Mouse (Mus musculus) lung, embryonic 15.5 days (tissue): ENCODE results near the gene Atl2. TPM values are rescaled to one million over a fixed set of nuclear protein-coding genes. Genes with fewer than 3 reads are reported as not detected.
A peak's percentile ranks its signal among the peaks of the same experiment; 100 is the strongest.

Experiments
- ATAC-seq: fragments of 200-750 bp; cut with Nextera tagmentation; 2 replicates; pipeline ENCODE4 v1.8.0; 2017; ENCODE audit warnings: moderate number of reproducible peaks, borderline replicate concordance; ENCODE audit not compliant: low FRiP score, low TSS enrichment; ENCODE audit errors: extremely low read depth
- H3K27ac ChIP-seq: fragments of 300-500 bp; sonication (generic); 2 replicates; pipeline ENCODE4 v1.5.1; 2015; ENCODE audit warnings: moderate library complexity, mild to moderate bottlenecking, inconsistent platforms
- H3K27me3 ChIP-seq: fragments of 300-500 bp; sonication (generic); 2 replicates; pipeline ENCODE4 v1.6.1; 2015; ENCODE audit warnings: inconsistent platforms
- H3K36me3 ChIP-seq: fragments of 300-500 bp; sonication (generic); 2 replicates; pipeline ENCODE4 v1.6.1; 2015; ENCODE audit warnings: inconsistent platforms
- H3K4me1 ChIP-seq: fragments of 300-500 bp; sonication (generic); 2 replicates; pipeline ENCODE4 v1.6.1; 2015; ENCODE audit warnings: inconsistent platforms
- H3K4me2 ChIP-seq: fragments of 300-500 bp; sonication (generic); 2 replicates; pipeline ENCODE4 v1.6.1; 2015; ENCODE audit warnings: inconsistent platforms, mild to moderate bottlenecking, moderate library complexity
- H3K4me3 ChIP-seq: fragments of 300-500 bp; sonication (generic); 2 replicates; pipeline ENCODE4 v1.5.1; 2015; ENCODE audit warnings: mild to moderate bottlenecking, inconsistent platforms
- H3K9ac ChIP-seq: fragments of 300-500 bp; sonication (generic); 2 replicates; pipeline ENCODE4 v1.6.1; 2015; ENCODE audit warnings: inconsistent platforms
- H3K9me3 ChIP-seq: fragments of 300-500 bp; sonication (generic); 2 replicates; pipeline ENCODE4 v1.6.1; 2016; ENCODE audit warnings: inconsistent platforms
- WGBS: fragments of 180-500 bp; shearing (Covaris S2); methylation state at CpG from one replicate; pipeline ENCODE4 v1.1.7; 2015; 5-methylcytosine and 5-hydroxymethylcytosine counted together
- polyA plus RNA-seq: library from polyadenylated mRNA; unstranded; fragments of >200 nt; fragmentation: Nextera tagmentation; extraction: Ambion mirVana; gene quantifications from 2 replicates; pipeline ENCODE4 v1.2.1, GENCODE M21; 2015

Gene Atl2
- polyA plus RNA-seq, 1 experiment from 2014 or later = 38.3 TPM

DNA sequence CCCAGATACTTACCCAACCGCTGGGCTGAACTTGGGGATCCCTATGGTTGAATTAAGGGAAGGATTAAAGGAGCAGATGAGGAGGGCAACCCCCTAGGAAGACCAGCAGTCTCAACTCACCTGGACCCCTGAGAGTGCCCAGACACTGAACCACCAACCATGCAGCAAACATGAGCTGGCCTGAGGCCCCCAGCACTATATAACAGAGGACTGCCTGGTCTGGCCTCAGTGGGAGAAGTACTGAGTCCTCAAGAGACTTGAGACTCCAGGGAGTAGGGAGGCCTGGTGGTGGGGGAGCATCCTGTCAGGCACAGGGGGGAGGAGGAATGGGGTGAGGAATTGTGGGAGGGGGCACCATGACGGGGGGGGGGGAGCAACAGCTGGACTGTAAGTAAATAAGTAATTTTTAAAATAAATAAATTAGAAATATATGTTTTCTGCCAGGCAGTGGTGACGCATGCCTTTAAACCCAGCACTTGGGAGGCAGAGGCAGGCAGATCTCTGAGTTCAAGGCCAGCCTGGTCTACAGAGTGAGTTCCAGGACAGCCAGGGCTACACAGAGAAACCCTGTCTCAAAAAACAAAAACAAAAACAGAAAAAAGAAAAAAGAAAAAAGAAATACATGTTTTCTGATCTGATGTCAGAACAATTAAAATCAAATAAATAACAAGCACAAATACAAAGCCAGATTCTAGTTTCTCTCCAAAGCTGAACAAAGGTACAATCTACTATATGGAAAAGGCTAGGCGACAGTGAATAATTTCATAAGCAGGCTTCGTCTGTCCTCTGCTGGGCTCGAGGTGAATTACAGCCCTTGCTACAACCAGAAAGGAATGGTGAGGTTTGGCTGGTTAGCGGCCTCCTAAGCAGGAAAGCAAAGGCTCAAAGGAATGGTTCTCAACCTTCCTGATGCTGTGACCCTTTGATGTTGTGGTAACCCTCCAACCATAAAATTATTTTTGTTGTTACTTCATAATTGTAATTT is 55.4 kb downstream of the Atl2 start:
- Histone ChIP-seq H3K27me3 (no peaks in the 10 kb centered on the region), H3K4me2 (no peak overlapping the region), H3K27ac (no peak overlapping the region), H3K9ac (no peak overlapping the region), H3K9me3 (no peaks in the 10 kb centered on the region), H3K4me3 (no peak overlapping the region), H3K36me3 (no peaks in the 10 kb centered on the region), H3K4me1 (peaks cover 5% of the 10 kb centered on the region)
- peak; percentile 59; the same call in 1 of the 2 replicates for ATAC-seq
- 39% methylated on average over 7 of the region's 7 CpGs for WGBS

DNA sequence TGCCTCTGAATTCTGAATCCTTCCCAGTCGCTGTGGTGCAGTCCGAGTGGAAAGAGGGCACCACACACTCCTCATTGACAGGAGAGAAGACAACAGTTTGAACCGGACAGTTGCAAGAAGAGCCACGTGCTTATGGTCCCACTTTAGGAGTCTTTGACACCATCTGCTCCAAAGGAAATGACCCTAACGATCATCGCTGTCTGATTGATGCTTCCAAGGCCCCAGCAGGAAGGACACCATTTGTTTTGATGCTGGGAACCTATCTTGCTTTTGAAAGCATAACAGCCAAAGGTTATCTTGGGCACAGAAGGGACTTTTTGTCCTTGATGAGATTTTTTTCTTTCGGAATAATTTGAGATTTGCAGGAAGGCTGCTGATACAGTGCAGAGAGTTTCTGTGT is 58.9 kb downstream of the Atl2 start:
- H3K36me3 ChIP-seq = no peaks in the 10 kb centered on the region
- no peak overlapping the region for H3K4me3 ChIP-seq
- no peak overlapping the region for H3K9ac ChIP-seq
- no peaks in the 10 kb centered on the region for H3K9me3 ChIP-seq
- no peak overlapping the region for H3K27ac ChIP-seq
- peaks cover 9% of the 10 kb centered on the region for H3K4me1 ChIP-seq
- no peak for ATAC-seq
- 49% methylated on average over 7 of the region's 7 CpGs for WGBS
- H3K27me3 ChIP-seq = no peaks in the 10 kb centered on the region
- no peak overlapping the region for H3K4me2 ChIP-seq

DNA sequence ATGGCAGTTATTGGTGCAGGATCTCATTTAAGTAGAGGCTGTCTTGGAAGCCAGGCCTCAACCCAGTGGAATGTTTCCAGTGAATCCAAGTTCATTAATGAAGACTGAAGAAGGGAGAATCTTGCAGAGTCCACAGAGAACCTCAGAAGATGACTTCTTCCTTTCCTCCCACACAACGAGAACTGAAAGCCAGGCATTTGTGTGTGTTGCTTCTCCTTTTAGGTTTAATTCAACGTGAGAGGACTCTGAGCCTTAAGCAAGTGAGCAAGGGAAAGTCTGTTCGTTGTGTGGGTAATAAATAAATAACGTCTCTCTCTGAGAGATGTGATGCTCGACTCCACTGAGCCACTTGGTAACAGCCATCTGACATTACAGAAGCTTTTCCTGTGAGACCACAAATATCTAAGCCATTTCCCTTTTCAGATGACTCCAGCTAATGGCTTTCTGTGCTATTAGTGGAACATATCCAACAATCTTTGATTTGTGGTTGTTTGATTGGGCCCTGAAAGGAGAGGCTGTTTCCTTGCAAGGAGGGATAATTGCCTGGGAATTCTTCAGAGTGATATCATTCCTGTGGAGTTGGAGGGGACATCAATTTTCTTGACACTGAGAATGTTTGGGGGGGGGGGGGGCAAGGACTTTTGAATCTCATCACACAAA is 60.1 kb downstream of the Atl2 start:
- no peaks in the 10 kb centered on the region for H3K36me3 ChIP-seq
- no peak overlapping the region for H3K4me3 ChIP-seq
- H3K4me1 ChIP-seq = peaks cover 9% of the 10 kb centered on the region
- ATAC-seq = no peak
- no peak overlapping the region for H3K4me2 ChIP-seq
- H3K27me3 ChIP-seq = no peaks in the 10 kb centered on the region
- WGBS = 23% methylated on average over 5 of the region's 5 CpGs
- no peak overlapping the region for H3K9ac ChIP-seq
- no peaks in the 10 kb centered on the region for H3K9me3 ChIP-seq
- no peak overlapping the region for H3K27ac ChIP-seq

DNA sequence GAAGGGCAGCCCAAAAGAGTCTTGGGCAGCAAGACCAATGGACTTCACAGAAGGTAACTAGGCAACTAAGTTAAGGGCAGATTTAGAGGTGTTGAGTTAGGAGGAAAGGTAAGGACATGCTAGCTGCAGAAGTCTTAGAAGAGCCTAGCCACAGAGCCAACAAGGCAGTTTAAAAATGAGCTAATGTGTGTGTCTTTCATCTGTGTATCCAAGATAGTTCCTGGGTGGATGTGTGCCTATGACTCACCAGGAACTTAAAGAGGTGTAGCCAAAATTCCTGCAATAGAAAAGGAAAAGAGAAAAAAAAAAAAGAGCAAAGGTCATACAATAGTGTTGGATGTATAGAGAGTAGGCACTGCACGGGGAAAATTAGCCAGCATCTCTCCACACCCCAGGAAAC is 63.6 kb downstream of the Atl2 start:
- Histone ChIP-seq H3K36me3 (no peaks in the 10 kb centered on the region), H3K9me3 (no peaks in the 10 kb centered on the region), H3K4me3 (no peak overlapping the region), H3K4me2 (no peak overlapping the region), H3K4me1 (peaks cover 9% of the 10 kb centered on the region), H3K9ac (no peak overlapping the region), H3K27me3 (no peaks in the 10 kb centered on the region), H3K27ac (no peak overlapping the region)
- no peak for ATAC-seq
- 58% methylated on average over 1 of the region's 1 CpGs for WGBS

DNA sequence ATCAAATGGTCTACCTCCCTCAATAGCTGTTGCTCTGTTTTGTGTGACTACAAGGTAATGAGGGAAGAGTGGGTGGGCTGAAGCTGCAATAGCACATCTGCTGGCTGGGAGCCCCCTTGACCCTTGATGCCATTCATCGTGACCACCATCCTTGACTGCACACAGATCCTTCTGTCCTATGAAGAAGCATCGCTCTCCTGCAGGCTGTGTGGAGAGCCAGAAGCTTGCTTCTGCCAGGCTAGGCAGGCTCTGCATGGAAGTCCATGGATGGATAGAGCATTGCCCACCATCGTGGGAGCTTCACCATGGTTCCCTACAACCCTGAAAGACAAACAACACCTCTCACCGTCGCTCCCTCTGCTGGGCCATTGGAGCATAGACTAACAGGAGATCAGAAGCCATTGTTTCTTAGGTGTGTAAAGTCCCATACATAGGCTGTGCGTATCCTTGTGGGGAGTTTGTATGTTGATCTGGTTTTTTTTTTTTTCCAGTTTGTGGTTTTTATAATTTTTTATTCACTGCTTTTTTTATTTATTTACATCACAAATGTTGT is 69.4 kb downstream of the Atl2 start:
- Histone ChIP-seq H3K4me2 (no peak overlapping the region), H3K27ac (no peak overlapping the region), H3K4me3 (no peak overlapping the region), H3K9me3 (no peaks in the 10 kb centered on the region), H3K36me3 (no peaks in the 10 kb centered on the region), H3K9ac (no peak overlapping the region), H3K27me3 (no peaks in the 10 kb centered on the region), H3K4me1 (no peaks in the 10 kb centered on the region; the same call in 1 of the 2 replicates)
- ATAC-seq = no peak
- WGBS = 63% methylated on average over 6 of the region's 6 CpGs

DNA sequence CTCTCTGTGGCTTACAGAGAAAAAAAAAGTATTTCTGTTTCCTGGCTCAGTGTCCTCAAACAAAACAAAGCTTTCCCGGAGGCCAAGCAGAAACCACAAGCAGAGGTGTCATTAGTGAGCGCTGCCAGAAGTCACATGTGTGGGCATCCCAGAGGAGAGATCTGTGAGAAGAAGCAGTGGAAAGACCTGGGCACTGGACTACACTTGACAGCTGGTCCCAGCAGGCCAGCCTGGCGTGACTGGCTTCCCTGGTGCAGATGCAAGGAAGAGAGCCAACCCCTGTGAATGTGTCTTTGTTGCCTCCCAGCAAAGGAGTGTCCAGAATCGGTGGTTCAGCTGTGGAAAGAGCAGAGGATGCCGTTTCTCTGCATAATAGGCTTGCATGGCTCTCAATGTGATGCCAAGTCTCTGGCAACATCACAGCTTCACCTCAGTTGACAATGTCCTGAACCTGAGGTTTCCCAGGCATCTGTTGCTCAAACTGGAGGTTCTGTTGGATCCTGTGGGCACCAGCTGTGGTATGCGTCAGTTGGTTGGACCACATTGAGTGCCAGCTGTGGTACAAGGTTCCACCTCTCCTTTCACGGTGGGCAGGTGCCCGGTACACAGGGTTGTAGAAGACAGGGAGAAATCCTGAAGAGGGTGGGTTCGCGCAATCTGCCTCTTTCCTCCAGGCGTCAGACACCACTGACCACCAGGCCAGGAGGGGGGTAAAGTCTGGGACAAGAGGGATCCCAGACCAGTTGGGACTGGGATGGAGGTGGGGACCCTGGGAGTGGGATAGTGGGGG is 70.5 kb downstream of the Atl2 start:
- Histone ChIP-seq H3K9me3 (no peaks in the 10 kb centered on the region), H3K27me3 (no peaks in the 10 kb centered on the region), H3K9ac (no peak overlapping the region), H3K4me2 (no peak overlapping the region), H3K4me3 (no peak overlapping the region), H3K36me3 (no peaks in the 10 kb centered on the region), H3K27ac (0 out of 2 replicates have a peak overlapping the region, but pooled peaks have one; percentile 41), H3K4me1 (no peaks in the 10 kb centered on the region; the same call in 1 of the 2 replicates)
- WGBS = 74% methylated on average over 11 of the region's 11 CpGs
- no peak for ATAC-seq

DNA sequence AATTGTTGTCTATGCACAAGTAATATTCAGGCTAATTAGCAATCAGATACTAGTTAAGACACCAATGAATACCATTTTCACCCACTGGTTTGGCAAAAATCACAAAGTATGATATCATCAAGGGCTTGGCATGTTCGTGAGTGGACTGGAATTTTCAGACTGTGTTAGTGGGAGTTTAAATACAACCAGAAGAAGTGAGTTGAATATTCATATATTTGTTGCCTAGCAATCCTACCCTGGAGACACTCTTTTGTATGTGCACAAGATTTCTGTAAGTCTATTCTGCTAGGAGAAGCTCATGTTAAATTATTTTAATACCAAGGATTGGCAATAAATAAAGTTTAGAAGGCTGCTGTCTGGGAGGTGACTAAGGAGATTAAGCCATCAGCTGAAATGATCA is 71.5 kb downstream of the Atl2 start:
- 77% methylated on average over 1 of the region's 1 CpGs for WGBS
- Histone ChIP-seq H3K27me3 (no peaks in the 10 kb centered on the region), H3K4me2 (no peak overlapping the region), H3K4me3 (no peak overlapping the region), H3K27ac (no peak overlapping the region), H3K9me3 (no peaks in the 10 kb centered on the region), H3K9ac (no peak overlapping the region), H3K4me1 (no peaks in the 10 kb centered on the region; the same call in 1 of the 2 replicates), H3K36me3 (no peaks in the 10 kb centered on the region)
- ATAC-seq = no peak

DNA sequence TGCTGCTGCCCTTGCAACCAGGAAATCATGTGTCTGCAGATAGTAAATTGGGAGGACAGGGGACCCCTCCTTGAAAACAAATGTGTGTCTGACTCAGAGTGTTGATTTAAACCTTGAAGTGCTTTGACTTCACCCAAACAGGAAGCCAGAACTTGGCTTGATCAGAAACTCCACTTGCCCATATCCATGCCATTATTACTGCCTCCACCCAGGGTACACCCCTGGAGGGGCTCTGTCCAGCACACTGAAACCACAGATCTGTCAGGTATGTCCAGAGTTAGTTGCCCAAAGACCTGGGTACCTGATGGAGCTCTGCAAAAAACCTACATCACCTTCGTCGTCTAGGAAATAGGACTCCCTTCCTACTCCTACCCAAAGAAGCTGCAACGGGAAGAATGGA is 77.0 kb downstream of the Atl2 start:
- no peak overlapping the region for H3K4me2 ChIP-seq
- no peak for ATAC-seq
- H3K9me3 ChIP-seq = no peaks in the 10 kb centered on the region
- no peak overlapping the region for H3K27ac ChIP-seq
- 20% methylated on average over 3 of the region's 3 CpGs for WGBS
- H3K4me3 ChIP-seq = no peak overlapping the region
- no peak overlapping the region for H3K9ac ChIP-seq
- no peaks in the 10 kb centered on the region for H3K36me3 ChIP-seq
- H3K4me1 ChIP-seq = no peaks in the 10 kb centered on the region
- no peaks in the 10 kb centered on the region for H3K27me3 ChIP-seq

DNA sequence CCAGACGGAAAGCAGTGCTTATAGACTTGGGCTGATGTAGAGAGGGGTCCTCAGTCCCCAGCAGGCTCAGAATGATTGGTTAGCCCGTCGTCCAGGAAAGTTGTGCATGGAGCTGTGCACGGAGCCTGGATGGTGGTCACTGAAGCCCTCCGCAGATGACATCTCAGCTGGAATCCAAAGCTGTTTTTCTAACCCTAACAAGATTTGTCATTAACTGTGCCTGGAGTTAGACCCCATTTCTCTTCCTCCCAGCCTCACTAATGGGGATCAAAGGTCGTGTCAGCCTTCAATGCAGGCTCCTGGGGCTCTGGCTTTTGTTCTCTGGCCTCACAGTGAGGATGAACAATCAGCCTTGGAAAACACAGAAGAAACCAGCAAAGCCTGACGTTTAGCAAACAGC is 77.9 kb downstream of the Atl2 start:
- no peak for ATAC-seq
- 20% methylated on average over 7 of the region's 7 CpGs for WGBS
- Histone ChIP-seq H3K4me1 (no peaks in the 10 kb centered on the region), H3K27me3 (no peaks in the 10 kb centered on the region), H3K27ac (no peak overlapping the region), H3K9me3 (no peaks in the 10 kb centered on the region), H3K4me2 (no peak overlapping the region), H3K36me3 (no peaks in the 10 kb centered on the region), H3K9ac (no peak overlapping the region), H3K4me3 (no peak overlapping the region)

DNA sequence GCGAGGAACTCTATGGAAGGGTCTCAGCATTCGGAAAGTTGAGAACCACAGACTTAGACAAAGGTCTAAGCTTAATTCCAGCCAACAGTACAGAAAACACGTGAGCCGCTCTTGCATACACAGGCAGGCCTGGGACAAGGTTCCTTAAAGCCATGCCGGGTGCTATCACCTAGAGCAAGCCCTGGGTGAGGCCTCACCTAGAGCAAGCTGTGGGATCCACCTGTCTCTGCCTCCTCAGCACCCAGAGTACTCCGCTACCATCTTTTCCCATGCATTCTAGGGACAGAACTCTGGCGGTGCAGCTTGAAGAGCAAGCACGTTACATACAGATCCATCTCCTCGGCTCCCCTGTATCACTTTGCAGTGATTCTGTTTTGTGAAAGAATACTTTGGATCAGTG is 78.4 kb downstream of the Atl2 start:
- WGBS = 73% methylated on average over 9 of the region's 9 CpGs
- Histone ChIP-seq H3K4me1 (no peaks in the 10 kb centered on the region), H3K4me2 (no peak overlapping the region), H3K27me3 (no peaks in the 10 kb centered on the region), H3K9me3 (no peaks in the 10 kb centered on the region), H3K36me3 (no peaks in the 10 kb centered on the region), H3K9ac (no peak overlapping the region), H3K4me3 (no peak overlapping the region), H3K27ac (no peak overlapping the region)
- no peak for ATAC-seq

DNA sequence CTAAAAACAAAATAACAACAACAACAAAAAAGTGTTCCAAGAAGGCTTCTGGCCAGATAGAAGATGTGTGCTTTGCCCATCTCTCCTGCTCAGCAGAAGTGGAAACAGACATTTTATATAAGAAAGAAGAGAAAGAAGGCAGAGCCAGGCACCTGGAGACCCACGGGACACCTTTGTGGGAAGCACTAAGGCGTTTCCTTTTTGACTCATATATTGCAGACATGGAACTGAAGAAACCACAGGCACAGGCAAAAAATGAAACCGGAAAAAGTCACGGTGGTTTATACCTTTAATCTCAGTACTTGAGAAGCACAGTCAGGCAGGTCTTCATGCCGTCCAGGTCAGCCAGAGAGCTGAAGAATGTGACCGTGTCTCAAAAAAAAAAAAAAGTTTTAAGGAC is 79.0 kb downstream of the Atl2 start:
- no peak overlapping the region for H3K4me3 ChIP-seq
- no peak overlapping the region for H3K27ac ChIP-seq
- H3K36me3 ChIP-seq = no peaks in the 10 kb centered on the region
- H3K9me3 ChIP-seq = no peaks in the 10 kb centered on the region
- no peak overlapping the region for H3K4me2 ChIP-seq
- no peak overlapping the region for H3K9ac ChIP-seq
- ATAC-seq = no peak
- no peaks in the 10 kb centered on the region for H3K27me3 ChIP-seq
- WGBS = 64% methylated on average over 6 of the region's 6 CpGs
- H3K4me1 ChIP-seq = no peaks in the 10 kb centered on the region
